Mouse (Mus musculus) neural tube, embryonic 11.5 days (tissue): ENCODE measurements at regions not wholly inside any gene's neighbourhood (a gene's known extent, or its start where the extent isn't known, plus 50 kb on each side); places are given as distances from the start of the nearest gene placed in this dataset.

Experiments
- ATAC-seq: fragments of 200-750 bp; cut with Nextera tagmentation; 2 replicates; pipeline ENCODE4 v1.8.0; 2017; ENCODE audit warnings: moderate number of reproducible peaks, mild to moderate bottlenecking, moderate TSS enrichment, moderate library complexity; ENCODE audit not compliant: insufficient read depth, low FRiP score, low TSS enrichment
- DNase-seq: peaks from one replicate; pipeline ENCODE4 v3.0.0-alpha.2; 2015; ENCODE audit warnings: low spot score
- H3K27ac ChIP-seq: fragments of 300-500 bp; sonication (generic); 2 replicates; pipeline ENCODE4 v1.5.1; 2014; ENCODE audit warnings: low read depth, mild to moderate bottlenecking, low read length
- H3K27me3 ChIP-seq: fragments of 300-500 bp; sonication (generic); 2 replicates; pipeline ENCODE4 v1.6.1; 2014; ENCODE audit warnings: mild to moderate bottlenecking, low read length, mixed read lengths; ENCODE audit not compliant: control insufficient read depth, insufficient read depth
- H3K36me3 ChIP-seq: fragments of 300-500 bp; sonication (generic); 2 replicates; pipeline ENCODE4 v1.6.1; 2014; ENCODE audit warnings: mild to moderate bottlenecking, low read length, moderate library complexity, mixed read lengths; ENCODE audit not compliant: control insufficient read depth, insufficient read depth
- H3K4me1 ChIP-seq: fragments of 300-500 bp; sonication (generic); 2 replicates; pipeline ENCODE4 v1.6.1; 2014; ENCODE audit warnings: low read length, mixed read lengths; ENCODE audit not compliant: control insufficient read depth, insufficient read depth
- H3K4me2 ChIP-seq: fragments of 300-500 bp; sonication (generic); 2 replicates; pipeline ENCODE4 v1.6.1; 2014; ENCODE audit warnings: low read depth, mild to moderate bottlenecking, moderate library complexity
- H3K4me3 ChIP-seq: fragments of 300-500 bp; sonication (generic); 2 replicates; pipeline ENCODE4 v1.5.1; 2014; ENCODE audit warnings: low read depth, low read length
- H3K9ac ChIP-seq: fragments of 300-500 bp; sonication (generic); 2 replicates; pipeline ENCODE4 v1.6.1; 2014; ENCODE audit warnings: mild to moderate bottlenecking, low read length
- H3K9me3 ChIP-seq: fragments of 300-500 bp; sonication (generic); 2 replicates; pipeline ENCODE4 v1.6.1; 2016; ENCODE audit warnings: low read length; ENCODE audit not compliant: control insufficient read depth

- no peaks in the 10 kb centered on the region for H3K27me3 ChIP-seq
- no peak overlapping the region for H3K9ac ChIP-seq
- no peaks in the 10 kb centered on the region for H3K4me1 ChIP-seq
- no peak overlapping the region for H3K27ac ChIP-seq
- DNase-seq (no peak), ATAC-seq (no peak)
- H3K36me3 ChIP-seq, result no peaks in the 10 kb centered on the region
- no peaks in the 10 kb centered on the region for H3K9me3 ChIP-seq
- no peak overlapping the region for H3K4me2 ChIP-seq
- H3K4me3 ChIP-seq, result no peak overlapping the region
Measured at GRCm38 (mm10) chr8:59334990-59335389, 422.6 kb upstream of the Galntl6 start.
